Mouse (Mus musculus) heart, embryonic 12.5 days (tissue): ENCODE data around the gene Tle6. TPM values are rescaled to one million over a fixed set of nuclear protein-coding genes. Genes with fewer than 3 reads are reported as not detected.

Source experiments
- polyA plus RNA-seq: library from polyadenylated mRNA; unstranded; fragments of >200 nt; fragmentation: Nextera tagmentation; extraction: Ambion mirVana; gene quantifications from 2 replicates; pipeline ENCODE4 v1.2.1, GENCODE M21; 2016

Gene Tle6
- polyA plus RNA-seq, 1 experiment from 2014 or later = 27.2 TPM

Other genes with a start within 250 kb of the Tle6 start
- 13.0 and 13.4 TPM in 2 replicates for gene Mfsd12, start 243.6 kb downstream of the Tle6 start, polyA plus RNA-seq
- 0.82 and 0.91 TPM in 2 replicates for gene 4930404N11Rik, start 235.3 kb downstream of the Tle6 start, polyA plus RNA-seq
- 96.4 and 99.5 TPM in 2 replicates for gene Fzr1, start 222.6 kb downstream of the Tle6 start, polyA plus RNA-seq
- 66.7 and 66.9 TPM in 2 replicates for gene Dohh, start 216.6 kb downstream of the Tle6 start, polyA plus RNA-seq
- gene Gm48551, start 216.6 kb downstream of the Tle6 start, polyA plus RNA-seq = 1.9 and 2.2 TPM in 2 replicates
- 1.2 and 1.8 TPM in 2 replicates for gene Gm48552, start 212.1 kb downstream of the Tle6 start, polyA plus RNA-seq
- gene Smim24, start 208.0 kb downstream of the Tle6 start, polyA plus RNA-seq = 2.9 and 4.3 TPM in 2 replicates
- gene Nfic, start 145.4 kb downstream of the Tle6 start, polyA plus RNA-seq = 39.3 and 40.7 TPM in 2 replicates
- gene Celf5, start 118.4 kb downstream of the Tle6 start, polyA plus RNA-seq = 0.19 and 0.28 TPM in 2 replicates
- gene Ncln, start 104.7 kb downstream of the Tle6 start, polyA plus RNA-seq = 54.9 and 60.2 TPM in 2 replicates
- 0.42 and 0.52 TPM in 2 replicates for gene S1pr4, start 100.9 kb downstream of the Tle6 start, polyA plus RNA-seq
- 1.9 and 2.3 TPM in 2 replicates for gene Gna15, start 76.8 kb downstream of the Tle6 start, polyA plus RNA-seq
- 58.4 and 66.2 TPM in 2 replicates for gene Gna11, start 55.9 kb downstream of the Tle6 start, polyA plus RNA-seq
- 636 and 677 TPM in 2 replicates for gene Aes, start 41.6 kb downstream of the Tle6 start, polyA plus RNA-seq
- 25.8 and 30.8 TPM in 2 replicates for gene Tle2, start 26.5 kb downstream of the Tle6 start, polyA plus RNA-seq
- gene BC025920, start 5.2 kb upstream of the Tle6 start, polyA plus RNA-seq = 0.50 and 0.72 TPM in 2 replicates
- gene Sirt6, start 26.7 kb upstream of the Tle6 start, polyA plus RNA-seq = 25.4 and 25.6 TPM in 2 replicates
- 9.6 and 12.1 TPM in 2 replicates for gene Ankrd24, start 27.5 kb upstream of the Tle6 start, polyA plus RNA-seq
- gene Gm10778, start 48.0 kb upstream of the Tle6 start, polyA plus RNA-seq = 3.3 and 3.5 TPM in 2 replicates
- gene Zfp433, start 103.8 kb upstream of the Tle6 start, polyA plus RNA-seq = 10.3 and 11.5 TPM in 2 replicates
- 3.9 and 4.5 TPM in 2 replicates for gene Gm3055, start 170.1 kb upstream of the Tle6 start, polyA plus RNA-seq
- gene Gm4767, start 211.1 kb upstream of the Tle6 start, polyA plus RNA-seq = 1.7 TPM in 2 replicates